23 mouse cellular contexts compared by ENCODE assay signal in genomic region chr13:90294648-90295007, GRCm38 (mm10).
DNase-seq lines count a peak whose midpoint lies in the region; ATAC-seq lines count a peak whose summit lies in the region.
"Had no signal": no experiment of that assay in that cellular context is flagged by ENCODE, and none has a peak within 500 bp of the region (broad histone marks: within the 10 kb centered on the region; RNA-seq: fewer than 3 reads in every experiment).

No protein-coding gene starts in this region.

- no peak overlapping the region for H3K4me3 ChIP-seq in embryonic facial prominence, embryonic 12.5 days
- H3K4me3 ChIP-seq in embryonic facial prominence, embryonic 10.5 days, result no peak overlapping the region
- no peak overlapping the region for H3K4me3 ChIP-seq in embryonic facial prominence, embryonic 13.5 days
- no peak overlapping the region for H3K4me3 ChIP-seq in forebrain, embryonic 16.5 days (replicated peaks; ENCODE audit: low read length)
- no peak overlapping the region for H3K4me3 ChIP-seq in limb, embryonic 13.5 days
- H3K4me3 ChIP-seq: heart, embryonic 15.5 days; intestine, embryonic 15.5 days; kidney, embryonic 15.5 days; stomach, embryonic 15.5 days had no signal

- 61% methylated on average over 5 of the region's 5 CpGs for WGBS in embryonic facial prominence, embryonic 12.5 days
- 61% methylated on average over 5 of the region's 5 CpGs for WGBS in embryonic facial prominence, embryonic 10.5 days
- WGBS in embryonic facial prominence, embryonic 13.5 days, result 58% methylated on average over 5 of the region's 5 CpGs
- 22% methylated on average over 5 of the region's 5 CpGs for WGBS in forebrain, embryonic 16.5 days
- WGBS in limb, embryonic 13.5 days, result 34% methylated on average over 5 of the region's 5 CpGs

- no peak overlapping the region for H3K9ac ChIP-seq in embryonic facial prominence, embryonic 12.5 days
- H3K9ac ChIP-seq in embryonic facial prominence, embryonic 13.5 days, result no peak overlapping the region
- no peak overlapping the region for H3K9ac ChIP-seq in forebrain, embryonic 16.5 days (replicated peaks; ENCODE audit: low read depth, low read length)
- no peak overlapping the region for H3K9ac ChIP-seq in limb, embryonic 13.5 days
- H3K9ac ChIP-seq: heart, embryonic 15.5 days; intestine, embryonic 15.5 days; kidney, embryonic 15.5 days; liver, postnatal 0 days; stomach, embryonic 15.5 days had no signal

- peaks cover 7% of the 10 kb centered on the region; the same call in 1 of the 2 replicates for H3K4me1 ChIP-seq in embryonic facial prominence, embryonic 12.5 days
- H3K4me1 ChIP-seq in embryonic facial prominence, embryonic 10.5 days, result peaks cover 21% of the 10 kb centered on the region
- H3K4me1 ChIP-seq in embryonic facial prominence, embryonic 13.5 days, result peaks cover 10% of the 10 kb centered on the region
- peaks cover 12% of the 10 kb centered on the region for H3K4me1 ChIP-seq in forebrain, embryonic 16.5 days (replicated peaks; ENCODE audit: control insufficient read depth, insufficient read depth, low read length)
- peaks cover 30% of the 10 kb centered on the region for H3K4me1 ChIP-seq in limb, embryonic 13.5 days
- H3K4me1 ChIP-seq: heart, embryonic 15.5 days; intestine, embryonic 15.5 days; kidney, embryonic 15.5 days; stomach, embryonic 15.5 days had no signal

- no peak for ATAC-seq in embryonic facial prominence, embryonic 12.5 days (ENCODE audit: insufficient number of reproducible peaks, insufficient read depth, low FRiP score, low TSS enrichment)
- no peak for ATAC-seq in embryonic facial prominence, embryonic 13.5 days (ENCODE audit: insufficient number of reproducible peaks, insufficient read depth, low FRiP score, low TSS enrichment, low read depth)
- no peak for ATAC-seq in forebrain, embryonic 16.5 days
- peak; percentile 61; the same call in 1 of the 2 replicates for ATAC-seq in limb, embryonic 13.5 days (ENCODE audit: low FRiP score, low read depth)
- ATAC-seq: intestine, embryonic 15.5 days; liver, postnatal 0 days; Patski had no signal

- H3K27me3 ChIP-seq in embryonic facial prominence, embryonic 12.5 days, result no peaks in the 10 kb centered on the region
- no peaks in the 10 kb centered on the region for H3K27me3 ChIP-seq in embryonic facial prominence, embryonic 10.5 days (replicated peaks; ENCODE audit: low read depth, poor library complexity, severe bottlenecking)
- H3K27me3 ChIP-seq in embryonic facial prominence, embryonic 13.5 days, result no peaks in the 10 kb centered on the region
- H3K27me3 ChIP-seq in forebrain, embryonic 16.5 days (replicated peaks; ENCODE audit: control insufficient read depth, insufficient read depth, low read length), result no peaks in the 10 kb centered on the region
- H3K27me3 ChIP-seq in limb, embryonic 13.5 days, result no peaks in the 10 kb centered on the region
- H3K27me3 ChIP-seq: heart, embryonic 15.5 days; intestine, embryonic 15.5 days; kidney, embryonic 15.5 days; Patski; stomach, embryonic 15.5 days had no signal

- no peaks in the 10 kb centered on the region for H3K9me3 ChIP-seq in embryonic facial prominence, embryonic 12.5 days
- no peaks in the 10 kb centered on the region for H3K9me3 ChIP-seq in embryonic facial prominence, embryonic 10.5 days
- no peaks in the 10 kb centered on the region for H3K9me3 ChIP-seq in embryonic facial prominence, embryonic 13.5 days
- H3K9me3 ChIP-seq in forebrain, embryonic 16.5 days (ENCODE audit: control insufficient read depth, low read length), result no peaks in the 10 kb centered on the region
- no peaks in the 10 kb centered on the region for H3K9me3 ChIP-seq in limb, embryonic 13.5 days
- H3K9me3 ChIP-seq: heart, embryonic 15.5 days; intestine, embryonic 15.5 days; kidney, embryonic 15.5 days; stomach, embryonic 15.5 days had no signal

- no peaks in the 10 kb centered on the region for H3K36me3 ChIP-seq in embryonic facial prominence, embryonic 12.5 days
- no peaks in the 10 kb centered on the region for H3K36me3 ChIP-seq in embryonic facial prominence, embryonic 10.5 days (replicated peaks)
- H3K36me3 ChIP-seq in embryonic facial prominence, embryonic 13.5 days, result no peaks in the 10 kb centered on the region
- H3K36me3 ChIP-seq in forebrain, embryonic 16.5 days (ENCODE audit: control insufficient read depth, insufficient read depth), result no peaks in the 10 kb centered on the region
- H3K36me3 ChIP-seq in limb, embryonic 13.5 days, result no peaks in the 10 kb centered on the region
- H3K36me3 ChIP-seq: heart, embryonic 15.5 days; intestine, embryonic 15.5 days; kidney, embryonic 15.5 days; stomach, embryonic 15.5 days had no signal

- H3K4me2 ChIP-seq in embryonic facial prominence, embryonic 12.5 days (replicated peaks), result 0 out of 2 replicates have a peak overlapping the region, but pooled peaks have one; percentile 10
- no peak overlapping the region for H3K4me2 ChIP-seq in embryonic facial prominence, embryonic 13.5 days
- H3K4me2 ChIP-seq in forebrain, embryonic 16.5 days (ENCODE audit: low read length), result peak overlapping the region; percentile 16
- H3K4me2 ChIP-seq in limb, embryonic 13.5 days (replicated peaks), result peak overlapping the region; percentile 40
- H3K4me2 ChIP-seq: heart, embryonic 15.5 days; intestine, embryonic 15.5 days; kidney, embryonic 15.5 days; stomach, embryonic 15.5 days had no signal

- no peak for DNase-seq in embryonic facial prominence, embryonic 10.5 days (ENCODE audit: low spot score)
- no peak for DNase-seq in gastrocnemius, postnatal 36 days
- DNase-seq in lung, postnatal 25 days (ENCODE audit: low spot score), result no peak
- no peak for DNase-seq in urinary bladder, postnatal 25 days (ENCODE audit: low spot score)
- DNase-seq: adrenal gland, postnatal 10 days; cerebellum, postnatal 10 days; gastrocnemius, postnatal 25 days; heart, postnatal 4 days; kidney, postnatal 4 days; layer of hippocampus, adult 9-11 months; liver, postnatal 0 days; lung, postnatal 10 days; right cerebral cortex, postnatal 25 days; thymus, adult 2 months had no signal

- intact Hi-C loops in gastrocnemius, postnatal 36 days (cut with DNase I), result no loop called here

- H3K27ac ChIP-seq in embryonic facial prominence, embryonic 12.5 days, result no peak overlapping the region
- H3K27ac ChIP-seq in embryonic facial prominence, embryonic 10.5 days (replicated peaks), result no peak overlapping the region
- peak overlapping the region; percentile 55; the same call in 1 of the 2 replicates for H3K27ac ChIP-seq in embryonic facial prominence, embryonic 13.5 days
- peak overlapping the region; percentile 52; the same call in 1 of the 2 replicates for H3K27ac ChIP-seq in forebrain, embryonic 16.5 days (ENCODE audit: low read length)
- peak overlapping the region; percentile 12; the same call in 1 of the 2 replicates for H3K27ac ChIP-seq in limb, embryonic 13.5 days
- H3K27ac ChIP-seq: heart, embryonic 15.5 days; intestine, embryonic 15.5 days; kidney, embryonic 15.5 days; stomach, embryonic 15.5 days had no signal

Comparison
In these comparisons a context has a peak if more than half of its experiments do, and no peak if none do; other contexts are left out.
1. H3K27ac ChIP-seq: peak in embryonic facial prominence, embryonic 13.5 days (single experiment), forebrain, embryonic 16.5 days (single experiment) and limb, embryonic 13.5 days (single experiment); none in embryonic facial prominence, embryonic 12.5 days (single experiment) and embryonic facial prominence, embryonic 10.5 days (single experiment).